Mouse (Mus musculus): Measurements from ENCODE around the gene Tsga13.

DNA sequence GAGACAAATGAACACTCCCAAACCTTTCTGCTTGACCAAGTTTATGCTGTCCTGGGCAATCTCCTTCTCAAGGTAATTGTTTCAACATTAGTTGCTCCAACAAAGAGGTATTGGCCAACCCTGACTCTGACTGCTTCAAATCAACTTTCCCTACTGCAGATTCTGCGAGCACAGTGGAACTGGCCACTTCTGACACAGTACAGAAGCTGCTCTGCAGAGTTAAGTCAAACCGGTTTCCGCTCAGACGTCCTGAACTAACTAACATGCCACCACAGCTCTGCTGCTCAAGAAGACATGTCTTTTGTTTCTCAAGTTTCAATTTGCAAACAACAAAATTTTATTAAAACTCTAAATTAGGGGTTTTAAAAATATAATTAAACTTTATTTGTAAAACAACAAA lies 22.3 kb downstream of the Tsga13 start:
- no peak for TF ChIP-seq CTCF (IDR thresholded peaks at IDR 0.05; ENCODE audit: low read depth)
- TF ChIP-seq EP300 (IDR thresholded peaks at IDR 0.05; ENCODE audit: low read depth), result no peak

Measured in liver, postnatal 0 days (tissue).